Mouse (Mus musculus) left cerebral cortex, adult 2 months (tissue): Measurements from ENCODE around the gene Defa26. TPM values are rescaled to one million over a fixed set of nuclear protein-coding genes. Genes with fewer than 3 reads are reported as not detected.
"Not testable (repeated sequence)": the region's sequence is repeated elsewhere in the genome, so short reads cannot be mapped to it uniquely, and the experiment has no call there.

Source experiments
- DNase-seq, 2 experiments: peaks; one replicate each; pipeline ENCODE4 v3.0.0; 2021 to 2022; ENCODE audit warnings: low spot score in 2 of 2, mixed read lengths in 1 of 2; ENCODE audit errors: extremely low spot score in 1 of 2
- H3K27ac ChIP-seq: fragments of 200-600 bp; 2 replicates; pipeline ENCODE4 v1.8.1; 2022
- H3K4me3 ChIP-seq: fragments of 200-600 bp; 2 replicates; pipeline ENCODE4 v1.8.1; 2022
- intact Hi-C: fragments of 180-260 bp; cut with DNase I; formaldehyde crosslinking; loops from one replicate; pipeline ENCODE4 v1.15.1; 2025
- long read RNA-seq, 2 experiments: library from polyadenylated mRNA; stranded (forward); transcript quantifications; one replicate each; pipeline ENCODE4 v2.0.0; 2021; ENCODE audit warnings: borderline mapping rate in 2 of 2
- total RNA-seq, 2 experiments: library from RNA; stranded (reverse); gene quantifications; 2 replicates each; pipeline ENCODE4 v1.2.3; 2021

Gene Defa26
- total RNA-seq, result not detected
- long read RNA-seq, experiment 1, result 0 reads
- long read RNA-seq, experiment 2, result 0 reads

DNA sequence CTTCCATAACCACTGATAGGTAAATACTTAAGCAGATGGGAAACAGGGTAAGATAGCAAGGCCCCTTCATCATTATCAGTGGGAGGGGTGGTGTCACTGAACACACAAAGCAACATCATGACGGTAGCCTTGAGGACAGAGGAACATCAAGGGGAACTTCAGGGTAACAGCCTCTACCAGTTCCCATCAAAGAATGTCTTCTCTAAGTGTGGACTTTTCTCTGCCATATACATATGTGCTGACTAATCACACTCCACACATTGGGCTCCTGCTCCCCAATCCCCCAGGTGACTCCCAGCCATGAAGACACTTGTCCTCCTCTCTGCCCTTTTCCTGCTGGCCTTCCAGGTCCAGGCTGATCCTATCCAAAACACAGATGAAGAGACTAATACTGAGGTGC lies at the start of gene Defa26:
Gene Defa26, plus strand, starts transcription at position 301 of the 400 bp plus-strand sequence.
- H3K4me3 ChIP-seq, H3K27ac ChIP-seq, DNase-seq, intact Hi-C loops: not testable (repeated sequence)

DNA sequence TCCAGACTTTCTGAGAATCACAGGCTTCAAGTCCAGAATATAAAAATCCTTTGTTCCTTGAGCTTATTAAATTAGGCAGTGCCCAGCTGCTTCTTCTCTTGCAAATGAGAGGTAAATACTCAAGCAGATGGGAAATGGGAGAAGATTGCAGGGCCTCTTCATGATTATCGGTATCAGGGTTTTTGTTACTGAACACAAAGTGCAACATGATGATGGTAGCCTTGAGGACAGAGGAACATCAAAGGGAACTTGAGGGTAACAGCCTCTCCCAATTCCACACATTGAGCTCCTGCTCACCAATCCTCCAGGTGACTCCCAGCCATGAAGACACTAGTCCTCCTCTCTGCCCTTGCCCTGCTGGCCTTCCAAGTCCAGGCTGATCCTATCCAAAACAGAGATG lies 35.3 kb upstream of the Defa26 start, which contains the start of gene Defa28:
Gene Defa28, plus strand, starts transcription at position 301 of the 400 bp plus-strand sequence.
- intact Hi-C loops, H3K4me3 ChIP-seq, H3K27ac ChIP-seq, DNase-seq: not testable (repeated sequence)

DNA sequence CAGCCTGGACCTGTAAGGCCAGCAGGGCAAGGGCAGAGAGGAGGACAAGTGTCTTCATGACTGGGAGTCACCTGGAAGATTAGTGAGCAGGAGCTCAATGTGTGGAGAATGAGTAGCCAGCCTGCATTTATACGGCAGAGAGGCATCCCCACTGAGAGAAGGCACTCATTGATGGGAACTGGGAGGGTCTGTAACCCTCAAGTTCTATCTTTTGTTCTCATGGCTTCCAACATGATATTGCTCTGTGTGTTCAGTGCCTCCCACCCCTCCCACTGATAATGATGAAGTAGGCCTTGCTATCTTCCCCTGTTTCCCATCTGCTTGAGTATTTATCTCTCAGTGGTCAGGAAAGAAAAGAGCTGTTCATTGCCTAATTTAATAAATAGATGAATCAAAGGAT lies 23.6 kb upstream of the Defa26 start, which contains the start of gene Gm7861:
Gene Gm7861, minus strand, starts transcription at position 101 of the 400 bp plus-strand sequence.
- H3K4me3 ChIP-seq, H3K27ac ChIP-seq, DNase-seq, intact Hi-C loops: not testable (repeated sequence)

DNA sequence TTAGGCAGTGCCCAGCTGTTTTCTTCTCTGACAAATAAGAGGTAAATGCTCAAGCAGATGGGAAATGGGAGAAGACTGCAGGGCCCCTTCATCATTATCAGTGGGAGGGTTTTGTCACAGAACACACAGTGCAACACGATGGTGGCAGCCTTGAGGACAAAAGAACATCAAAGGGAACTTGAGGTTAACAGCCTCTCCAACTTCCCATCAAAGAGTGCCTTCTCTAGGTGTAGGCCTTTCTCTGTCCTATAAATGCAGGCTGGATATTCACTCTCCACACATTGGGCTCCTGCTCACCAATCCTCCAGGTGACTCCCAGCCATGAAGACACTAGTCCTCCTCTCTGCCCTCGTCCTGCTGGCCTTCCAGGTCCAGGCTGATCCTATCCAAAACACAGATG lies 37.5 kb downstream of the Defa26 start, which contains the start of gene Defa17:
Gene Defa17, plus strand, starts transcription at position 301 of the 400 bp plus-strand sequence.
- H3K4me3 ChIP-seq, DNase-seq, intact Hi-C loops, H3K27ac ChIP-seq: not testable (repeated sequence)

DNA sequence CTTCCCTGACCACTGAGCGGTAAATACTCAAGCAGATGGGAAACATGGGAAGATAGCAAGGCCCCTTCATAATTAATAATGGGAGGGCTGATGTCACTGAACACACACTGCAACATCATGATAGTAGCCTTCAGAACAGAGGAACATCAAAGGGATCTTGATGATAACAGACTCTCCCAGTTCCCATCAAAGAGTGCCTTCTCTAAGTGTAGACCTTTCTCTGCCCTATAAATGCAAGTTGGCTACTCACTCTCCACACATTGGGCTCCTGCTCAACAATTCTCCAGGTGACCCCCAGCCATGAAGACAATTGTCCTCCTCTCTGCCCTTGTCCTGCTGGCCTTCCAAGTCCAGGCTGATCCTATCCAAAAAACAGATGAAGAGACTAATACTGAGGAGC lies 47.5 kb downstream of the Defa26 start, which contains the start of gene Defa34:
Gene Defa34, plus strand, starts transcription at position 301 of the 400 bp plus-strand sequence.
- H3K27ac ChIP-seq, DNase-seq, intact Hi-C loops, H3K4me3 ChIP-seq: not testable (repeated sequence)

Other genes starting within 250 kb of the Defa26 start
- not detected for gene Defa2, start 239.7 kb upstream of the Defa26 start, total RNA-seq
- gene Defa33, start 226.4 kb upstream of the Defa26 start, total RNA-seq, result not detected
- gene Defa36, start 190.8 kb upstream of the Defa26 start, total RNA-seq, result not detected
- gene Gm7849, start 161.6 kb upstream of the Defa26 start, total RNA-seq, result not detected
- not detected for gene Defa20, start 108.9 kb upstream of the Defa26 start, total RNA-seq
- not detected for gene Defa32, start 89.2 kb upstream of the Defa26 start, total RNA-seq
- not detected for gene Defa37, start 52.8 kb upstream of the Defa26 start, total RNA-seq
- gene Defa28, start 35.2 kb upstream of the Defa26 start, total RNA-seq, result not detected
- not detected for gene Gm7861, start 23.7 kb upstream of the Defa26 start, total RNA-seq
- gene Defa17, start 37.6 kb downstream of the Defa26 start, total RNA-seq, result not detected
- gene Defa34, start 47.6 kb downstream of the Defa26 start, total RNA-seq, result not detected
- not detected for gene AY761184, start 85.5 kb downstream of the Defa26 start, total RNA-seq
- not detected for gene Defa24, start 116.3 kb downstream of the Defa26 start, total RNA-seq
- gene Defb50, start 205.4 kb downstream of the Defa26 start, total RNA-seq, result not detected
- not detected for gene Defb2, start 221.7 kb downstream of the Defa26 start, total RNA-seq
- not detected for gene Defb10, start 240.7 kb downstream of the Defa26 start, total RNA-seq